Comparison of ENCODE assay signal across 23 mouse cellular contexts in the genomic region with DNA sequence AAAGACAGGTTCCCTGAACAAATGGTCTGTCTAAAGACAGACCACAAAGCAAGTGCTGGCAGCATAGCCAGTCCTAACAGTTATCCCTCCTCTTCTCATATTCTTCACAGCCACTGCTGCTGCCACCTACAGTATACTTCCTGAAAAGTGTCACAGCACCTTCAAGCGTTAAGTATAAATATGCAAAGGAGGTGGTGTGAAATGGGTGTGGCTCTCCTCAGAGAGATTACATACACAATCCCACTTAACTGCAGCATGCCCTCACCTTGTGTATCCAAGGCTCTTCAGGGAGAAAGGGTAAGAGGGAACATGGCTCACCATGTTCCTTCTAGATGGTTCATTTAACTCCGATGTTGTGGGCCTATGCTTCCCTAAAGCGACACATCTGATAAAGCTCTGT.
"Had no signal": no experiment of that assay in that cellular context is flagged by ENCODE, and none has a peak within 500 bp of the region (broad histone marks: within the 10 kb centered on the region; RNA-seq: fewer than 3 reads in every experiment).

No protein-coding gene starts in this region.

- H3K4me2 ChIP-seq: heart, embryonic 11.5 days; heart, embryonic 13.5 days; heart, embryonic 15.5 days; hindbrain, embryonic 14.5 days; intestine, embryonic 15.5 days; limb, embryonic 13.5 days; limb, embryonic 15.5 days; liver, embryonic 12.5 days had no signal

- ATAC-seq: inflammation-experienced regulatory T-cells, adult 6 months; intestine, embryonic 15.5 days; liver, embryonic 12.5 days had no signal

- H3K9ac ChIP-seq: heart, embryonic 13.5 days; heart, embryonic 15.5 days; hindbrain, embryonic 14.5 days; intestine, embryonic 15.5 days; limb, embryonic 13.5 days; limb, embryonic 15.5 days; liver, embryonic 12.5 days had no signal

- DNase-seq: gastrocnemius, postnatal 14 days; gastrocnemius, postnatal 36 days; heart, adult 11 months; heart, adult 2 months; heart, postnatal 14 days; heart, postnatal 36 days; kidney, adult 18-20 months; kidney, adult 8-10 months; kidney, postnatal 10 days; kidney, postnatal 25 days; kidney, postnatal 4 days; left cerebral cortex, postnatal 4 days had no signal

- H3K4me1 ChIP-seq: heart, embryonic 13.5 days; heart, embryonic 15.5 days; intestine, embryonic 15.5 days; liver, embryonic 12.5 days had no signal

- H3K4me3 ChIP-seq: heart, adult 2 months; heart, embryonic 13.5 days; heart, embryonic 15.5 days; intestine, embryonic 15.5 days; layer of hippocampus, adult 2 months; left cerebral cortex, adult 2 months; limb, embryonic 13.5 days; limb, embryonic 15.5 days; liver, embryonic 12.5 days had no signal

- H3K9me3 ChIP-seq: heart, embryonic 15.5 days; intestine, embryonic 15.5 days; liver, embryonic 12.5 days had no signal

- H3K36me3 ChIP-seq: heart, embryonic 15.5 days; intestine, embryonic 15.5 days; liver, embryonic 12.5 days had no signal

- H3K27me3 ChIP-seq: heart, embryonic 15.5 days; intestine, embryonic 15.5 days; liver, embryonic 12.5 days had no signal

- H3K27ac ChIP-seq: heart, adult 2 months; heart, embryonic 13.5 days; heart, embryonic 15.5 days; hindbrain, embryonic 14.5 days; intestine, embryonic 15.5 days; layer of hippocampus, adult 2 months; left cerebral cortex, adult 2 months; limb, embryonic 13.5 days; limb, embryonic 15.5 days; liver, embryonic 12.5 days had no signal
